25 mouse cellular contexts compared by ENCODE assay signal in the genomic region with DNA sequence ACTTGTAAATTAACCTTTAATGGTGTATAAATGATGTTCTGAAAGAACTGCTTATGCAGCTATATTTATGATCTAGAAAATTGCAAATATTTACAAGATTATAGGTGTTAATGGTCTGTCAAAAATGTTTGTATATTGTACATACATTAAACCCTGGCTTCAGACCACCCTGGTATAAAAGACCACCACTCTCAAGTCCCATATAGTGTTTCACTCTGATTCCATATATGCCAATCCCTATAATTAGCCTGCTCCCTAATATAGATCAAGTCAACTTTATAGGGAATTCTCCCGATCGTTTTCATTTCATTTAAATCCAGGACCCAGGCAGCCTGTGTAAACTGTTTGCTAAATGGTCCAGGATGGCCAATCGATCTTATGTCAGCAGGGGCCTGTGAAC.
"Had no signal": no experiment of that assay in that cellular context is flagged by ENCODE, and none has a peak within 500 bp of the region (broad histone marks: within the 10 kb centered on the region; RNA-seq: fewer than 3 reads in every experiment).

No protein-coding gene starts in this region.

- H3K27me3 ChIP-seq: heart, embryonic 12.5 days; hindbrain, embryonic 12.5 days; intestine, embryonic 15.5 days had no signal

- H3K4me3 ChIP-seq: gastrocnemius, adult 2 months; heart, adult 2 months; heart, embryonic 10.5 days; heart, embryonic 12.5 days; hindbrain, embryonic 10.5 days; hindbrain, embryonic 12.5 days; intestine, embryonic 15.5 days; layer of hippocampus, adult 2 months; left cerebral cortex, adult 2 months; limb, embryonic 10.5 days; limb, embryonic 12.5 days had no signal

- H3K9me3 ChIP-seq: heart, embryonic 10.5 days; heart, embryonic 12.5 days; hindbrain, embryonic 10.5 days; hindbrain, embryonic 12.5 days; intestine, embryonic 15.5 days; limb, embryonic 10.5 days; limb, embryonic 12.5 days had no signal

- H3K36me3 ChIP-seq: heart, embryonic 10.5 days; heart, embryonic 12.5 days; hindbrain, embryonic 10.5 days; hindbrain, embryonic 12.5 days; intestine, embryonic 15.5 days; limb, embryonic 10.5 days; limb, embryonic 12.5 days had no signal

- H3K9ac ChIP-seq: heart, embryonic 12.5 days; hindbrain, embryonic 12.5 days; hindbrain, embryonic 14.5 days; intestine, embryonic 15.5 days; limb, embryonic 12.5 days had no signal

- DNase-seq: gastrocnemius, adult 2 months; gastrocnemius, postnatal 10 days; gastrocnemius, postnatal 25 days; heart, adult 2 months; heart, postnatal 10 days; heart, postnatal 4 days; kidney, adult 18-20 months; kidney, adult 8-10 months; kidney, postnatal 10 days; kidney, postnatal 25 days; kidney, postnatal 4 days; liver had no signal

- ATAC-seq: hindbrain, embryonic 16.5 days; inflammation-experienced regulatory T-cells, adult 6 months; intestine, embryonic 15.5 days; intestine, postnatal 0 days had no signal

- H3K4me1 ChIP-seq: heart, embryonic 10.5 days; heart, embryonic 12.5 days; hindbrain, embryonic 10.5 days; intestine, embryonic 15.5 days; limb, embryonic 12.5 days had no signal

- H3K27ac ChIP-seq: gastrocnemius, adult 2 months; heart, adult 2 months; heart, embryonic 10.5 days; hindbrain, embryonic 10.5 days; hindbrain, embryonic 12.5 days; hindbrain, embryonic 14.5 days; intestine, embryonic 15.5 days; layer of hippocampus, adult 2 months; left cerebral cortex, adult 2 months; limb, embryonic 10.5 days; limb, embryonic 12.5 days had no signal

- H3K4me2 ChIP-seq: heart, embryonic 12.5 days; hindbrain, embryonic 12.5 days; hindbrain, embryonic 14.5 days; intestine, embryonic 15.5 days; limb, embryonic 12.5 days had no signal
